Mouse (Mus musculus) ES-E14 (cell line): ENCODE measurements at regions not wholly inside any gene's neighbourhood (a gene's known extent, or its start where the extent isn't known, plus 50 kb on each side); places are given as distances from the start of the nearest gene placed in this dataset.

ENCODE experiments used
- CHD2 ChIP-seq: IDR thresholded peaks from 2 replicates; pipeline ENCODE4 v1.6.1; 2014; ENCODE audit warnings: mild to moderate bottlenecking, low read depth, low read length, inconsistent platforms
- HCFC1 ChIP-seq: IDR thresholded peaks from 2 replicates; pipeline ENCODE4 v1.6.1; 2012; ENCODE audit warnings: low read length, inconsistent platforms, borderline replicate concordance; ENCODE audit not compliant: insufficient read depth
- MAFK ChIP-seq: IDR thresholded peaks from 2 replicates; pipeline ENCODE4 v1.6.1; 2014; ENCODE audit warnings: mild to moderate bottlenecking, low read depth, low read length, inconsistent platforms; ENCODE audit not compliant: insufficient read depth
- ZC3H11A ChIP-seq: IDR thresholded peaks from 2 replicates; pipeline ENCODE4 v1.6.1; 2012; ENCODE audit warnings: low read depth, mild to moderate bottlenecking, inconsistent platforms, low read length, borderline replicate concordance
- ZNF384 ChIP-seq: IDR thresholded peaks from 2 replicates; pipeline ENCODE4 v1.6.1; 2012; ENCODE audit warnings: low read depth, low read length, inconsistent platforms

GRCm38 (mm10) chr2:179022675-179023194 lies 419.5 kb upstream of the Cdh4 start:
- TF ChIP-seq ZC3H11A (no peak), CHD2 (no peak), HCFC1 (no peak), MAFK (no peak), ZNF384 (no peak)
